Mouse (Mus musculus): ENCODE results near the gene 9530068E07Rik. TPM values are rescaled to one million over a fixed set of nuclear protein-coding genes. Genes with fewer than 3 reads are reported as not detected.

Gene 9530068E07Rik
- total RNA-seq, 1 experiment from 2014 or later = 66.2 TPM

GRCm38 (mm10) chr11:52437123-52437522, 40.9 kb downstream of the 9530068E07Rik start:
- ATAC-seq (replicated peaks in 1 of 2; ENCODE audit: insufficient read depth in 1 of 2, low FRiP score in 2 of 2, low TSS enrichment in 1 of 2, low read depth in 1 of 2, poor library complexity in 2 of 2, severe bottlenecking in 2 of 2) = no peak

DNA sequence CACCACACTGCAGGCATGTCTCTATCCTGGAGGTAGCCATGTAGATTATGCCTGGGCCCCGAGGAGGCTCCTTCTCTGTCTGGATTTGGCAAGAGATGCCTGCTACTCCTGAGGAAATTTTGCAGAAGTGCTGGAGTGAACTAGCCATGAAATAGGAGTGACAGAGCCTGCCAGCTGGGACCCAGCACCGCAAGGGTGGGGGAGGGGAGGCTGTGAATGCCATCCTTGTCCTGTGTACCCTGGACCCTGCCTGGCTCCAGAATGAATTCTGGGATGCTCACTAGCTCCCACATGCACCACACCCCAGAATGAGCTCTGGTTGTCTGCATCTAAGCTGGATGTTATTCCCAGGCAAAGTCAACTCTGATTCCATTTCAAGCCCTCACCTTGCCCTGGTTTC, 44.9 kb downstream of the 9530068E07Rik start:
- no peak for ATAC-seq (replicated peaks in 1 of 2; ENCODE audit: insufficient read depth in 1 of 2, low FRiP score in 2 of 2, low TSS enrichment in 1 of 2, low read depth in 1 of 2, poor library complexity in 2 of 2, severe bottlenecking in 2 of 2)

- ATAC-seq (replicated peaks in 1 of 2; ENCODE audit: insufficient read depth in 1 of 2, low FRiP score in 2 of 2, low TSS enrichment in 1 of 2, low read depth in 1 of 2, poor library complexity in 2 of 2, severe bottlenecking in 2 of 2) = no peak
These were observed 51.0 kb downstream of the 9530068E07Rik start for GRCm38 (mm10) chr11:52447242-52447641.

DNA sequence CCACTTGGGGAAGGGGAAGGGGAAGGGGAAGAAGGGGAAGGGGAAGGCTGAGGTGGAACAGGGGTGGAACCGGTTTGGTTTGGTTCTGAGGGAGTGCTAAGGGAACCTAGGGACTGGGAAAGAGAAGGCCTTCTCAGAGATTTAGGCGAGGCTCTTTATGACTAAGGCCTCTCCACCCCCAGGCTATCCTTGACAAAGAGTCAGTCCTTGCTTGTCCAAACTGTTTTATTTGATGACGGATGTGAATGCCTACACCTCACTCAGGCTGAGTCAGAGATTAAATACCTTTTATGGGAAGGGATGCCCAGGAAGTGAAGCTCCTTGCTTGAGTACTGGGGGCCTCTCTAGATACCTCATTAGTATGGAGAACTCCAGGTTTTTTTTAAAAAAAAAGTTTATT, 52.8 kb downstream of the 9530068E07Rik start:
- ATAC-seq (replicated peaks in 1 of 2; ENCODE audit: insufficient read depth in 1 of 2, low FRiP score in 2 of 2, low TSS enrichment in 1 of 2, low read depth in 1 of 2, poor library complexity in 2 of 2, severe bottlenecking in 2 of 2) = no peak

DNA sequence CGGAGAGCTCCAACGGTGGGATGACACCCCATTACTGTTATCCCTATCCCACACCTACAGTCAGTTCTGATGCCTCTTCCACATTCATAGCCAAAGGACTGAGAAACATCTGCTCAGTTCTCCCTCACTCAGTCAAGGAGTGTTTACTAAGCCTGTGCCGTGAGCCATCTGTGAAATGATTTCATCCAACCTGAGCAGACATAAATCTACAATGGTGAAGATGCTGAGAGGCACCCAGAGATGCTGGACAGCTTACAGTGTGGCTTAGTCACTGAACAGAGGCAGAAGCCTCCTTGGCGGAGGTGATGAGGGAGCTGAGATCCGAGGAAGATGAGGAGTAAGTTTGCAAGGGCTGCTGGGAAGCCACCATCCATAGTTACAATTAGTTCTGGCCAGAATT, 62.1 kb downstream of the 9530068E07Rik start:
- no peak for ATAC-seq (replicated peaks in 1 of 2; ENCODE audit: insufficient read depth in 1 of 2, low FRiP score in 2 of 2, low TSS enrichment in 1 of 2, low read depth in 1 of 2, poor library complexity in 2 of 2, severe bottlenecking in 2 of 2)

Other genes starting within 250 kb of the 9530068E07Rik start
- not detected in 2 replicates for gene Olfr1371, start 182.4 kb upstream of the 9530068E07Rik start, total RNA-seq (2017)
- gene Skp1a, start 164.4 kb upstream of the 9530068E07Rik start, total RNA-seq (2017) = 351 and 360 TPM in 2 replicates
- 1.1 and 1.4 TPM in 2 replicates for gene Tcf7, start 113.4 kb upstream of the 9530068E07Rik start, total RNA-seq (2017)
- 173 and 192 TPM in 2 replicates for gene Vdac1, start 35.6 kb upstream of the 9530068E07Rik start, total RNA-seq (2017)